Mouse (Mus musculus): Measurements from ENCODE around the gene Tbcc.
A peak's percentile ranks its signal among the peaks of the same experiment; 100 is the strongest.

Gene Tbcc

DNA sequence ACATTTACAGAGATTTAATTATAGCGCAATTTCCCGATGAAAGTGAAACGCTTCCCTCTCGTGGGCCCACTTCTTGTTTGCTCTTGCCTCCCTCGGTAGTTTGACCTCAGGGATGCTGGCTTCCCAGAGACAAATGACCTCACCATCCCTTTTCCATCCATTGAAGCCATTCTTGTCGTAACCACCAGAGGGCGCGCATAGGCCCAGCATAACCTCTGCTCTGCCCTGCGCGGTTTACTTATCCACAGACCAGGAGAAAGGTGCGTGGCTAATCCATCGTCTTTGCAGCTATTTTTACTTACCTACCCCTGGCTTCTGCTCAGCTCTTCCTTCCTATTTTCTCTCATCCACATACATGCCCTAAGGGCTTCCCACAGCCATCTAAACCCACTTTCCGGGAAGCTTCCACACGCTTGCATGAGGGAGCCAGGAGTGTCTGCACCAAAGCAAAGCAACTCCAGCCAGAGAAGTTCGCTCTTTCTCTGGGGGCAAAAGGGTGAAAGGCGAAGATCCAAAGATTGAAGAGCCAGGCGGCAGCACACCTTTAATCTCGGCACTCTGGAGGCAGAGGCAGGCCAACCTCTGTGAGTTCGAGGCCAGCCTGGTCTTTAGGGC lies 13.5 kb downstream of the Tbcc start:
- peak; percentile 87 for DNase-seq (ENCODE audit: low read depth, low spot score)

DNA sequence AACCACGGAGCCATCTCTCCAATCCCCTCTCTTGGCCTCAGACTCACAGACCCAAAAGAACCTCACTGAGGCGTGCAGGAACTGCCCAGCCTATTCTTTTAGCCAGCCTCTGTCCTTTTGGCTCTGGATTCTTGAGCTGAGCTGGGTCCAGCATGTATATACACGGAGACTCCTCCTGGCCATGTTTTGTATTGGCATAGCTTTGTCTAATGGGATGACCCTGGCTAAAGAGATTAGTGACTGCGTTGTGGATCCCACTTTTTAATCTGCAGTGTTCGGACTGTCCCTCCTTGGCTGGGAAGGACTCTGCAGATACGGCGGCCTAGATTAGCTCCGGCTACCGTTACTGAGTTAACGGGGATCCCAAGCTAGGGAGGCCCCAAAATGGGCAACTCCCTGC lies 19.7 kb downstream of the Tbcc start, which contains the start of gene Prph2:
Gene Prph2 (plus strand): TSS at position 274 of the 400 bp plus-strand sequence.
- DNase-seq (ENCODE audit: low read depth, low spot score), result no peak

DNA sequence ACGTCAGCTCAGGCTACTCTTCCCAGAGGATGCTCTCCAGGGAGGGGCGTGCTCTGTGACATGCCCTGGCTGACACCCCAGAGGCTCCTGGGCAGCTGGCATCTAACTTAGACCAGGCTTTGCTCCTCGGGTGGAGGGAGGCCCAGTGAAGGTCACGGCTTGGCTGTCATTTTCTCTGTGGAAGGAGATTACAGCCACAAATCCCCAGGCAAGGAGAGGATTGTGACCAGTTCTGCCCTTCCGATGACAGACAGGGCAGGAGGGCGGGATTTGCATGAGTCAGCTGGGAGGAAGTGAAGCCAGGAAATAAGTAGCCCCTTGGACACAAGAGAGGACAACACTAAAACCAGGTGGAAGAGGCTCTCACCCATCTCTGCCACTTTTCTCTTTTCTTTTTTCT lies 21.8 kb downstream of the Tbcc start:
- DNase-seq (ENCODE audit: low read depth, low spot score), result no peak

GRCm38 (mm10) chr17:46915129-46915528 lies 24.6 kb downstream of the Tbcc start:
- no peak for DNase-seq (ENCODE audit: low read depth, low spot score)

DNA sequence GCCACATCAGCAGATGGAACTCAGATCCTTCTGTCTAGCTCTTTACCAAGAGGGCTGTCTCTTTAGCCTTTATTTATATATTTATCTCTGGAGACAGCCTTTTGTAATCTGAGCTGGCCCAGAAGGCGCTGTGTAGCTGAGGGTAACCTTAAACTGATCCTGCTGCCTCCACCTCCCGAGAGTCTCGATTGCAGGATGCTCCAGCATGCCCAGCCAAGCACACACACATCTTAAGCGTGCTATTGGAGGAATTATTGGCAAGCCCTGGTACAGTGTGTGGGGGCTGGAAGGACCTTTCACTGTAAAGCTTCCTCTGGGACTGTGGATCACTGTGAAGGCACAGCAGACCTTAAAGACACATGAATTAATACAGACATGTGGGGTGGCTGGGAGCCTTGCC lies 28.5 kb downstream of the Tbcc start:
- no peak for DNase-seq (ENCODE audit: low read depth, low spot score)

DNA sequence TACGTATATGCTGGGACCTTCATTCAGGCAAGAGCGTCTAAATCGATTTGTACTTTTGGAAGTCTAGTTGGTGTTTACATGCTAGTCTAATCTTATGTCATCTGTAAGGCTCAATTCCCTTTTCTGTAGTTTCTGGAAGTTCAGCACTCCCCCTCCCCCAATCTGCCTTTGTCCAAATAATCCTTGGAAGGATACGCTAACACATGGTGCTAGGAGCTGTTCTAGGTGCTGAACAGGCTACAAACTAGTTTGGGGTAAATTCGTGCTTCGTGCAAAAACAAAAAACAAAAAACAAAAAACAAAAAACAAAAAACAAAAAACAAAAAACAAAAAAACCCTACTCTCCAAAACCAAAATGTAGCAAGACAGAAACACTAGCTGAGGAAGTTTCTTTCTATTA lies 30.4 kb downstream of the Tbcc start:
- DNase-seq (ENCODE audit: low read depth, low spot score), result no peak

- no peak for DNase-seq (ENCODE audit: low read depth, low spot score)
Measured at GRCm38 (mm10) chr17:46926192-46926591, 35.7 kb downstream of the Tbcc start.

- DNase-seq (ENCODE audit: low read depth, low spot score), result no peak
Measured at GRCm38 (mm10) chr17:46926941-46927340, 36.5 kb downstream of the Tbcc start.

DNA sequence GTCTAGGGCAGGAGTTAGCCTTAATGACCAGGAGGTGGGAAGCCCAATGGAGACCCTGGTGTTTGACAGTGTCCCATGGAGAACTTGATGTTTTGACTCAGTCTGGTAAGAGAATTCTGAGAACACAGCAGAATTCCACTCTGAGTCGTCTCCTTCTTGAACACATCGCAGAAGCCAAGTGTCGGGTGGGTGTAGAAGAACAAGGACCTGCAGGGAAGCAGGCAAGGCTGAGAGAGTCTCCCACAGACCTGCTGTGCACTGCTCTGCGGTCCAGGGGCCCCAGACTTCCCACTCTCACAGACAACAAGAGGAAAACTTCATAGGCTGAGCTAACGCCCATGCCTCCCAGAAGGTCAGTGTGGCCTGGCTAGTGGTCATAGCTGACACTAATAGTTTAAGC lies 37.3 kb downstream of the Tbcc start:
- DNase-seq (ENCODE audit: low read depth, low spot score), result no peak

DNA sequence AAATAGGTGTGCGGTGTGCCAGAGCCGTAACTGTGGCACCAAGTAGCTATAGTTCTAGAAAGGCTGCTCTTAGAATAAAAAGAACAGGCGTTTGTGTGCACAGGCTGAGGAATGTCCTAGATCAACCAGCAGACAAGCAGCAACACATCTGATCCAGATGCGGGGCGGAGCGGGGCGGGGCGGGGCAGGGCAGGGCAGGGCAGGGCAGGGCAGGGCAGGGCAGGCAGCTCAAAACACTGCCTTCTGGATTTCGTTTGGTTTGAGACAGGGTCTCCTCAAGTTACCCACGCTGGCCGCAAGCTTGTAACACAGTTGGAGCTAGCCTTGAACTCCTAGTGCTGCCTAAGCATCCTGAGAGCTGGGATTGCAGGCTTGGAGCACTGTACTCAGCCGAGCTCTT lies 38.8 kb downstream of the Tbcc start:
- DNase-seq (ENCODE audit: low read depth, low spot score), result no peak

DNA sequence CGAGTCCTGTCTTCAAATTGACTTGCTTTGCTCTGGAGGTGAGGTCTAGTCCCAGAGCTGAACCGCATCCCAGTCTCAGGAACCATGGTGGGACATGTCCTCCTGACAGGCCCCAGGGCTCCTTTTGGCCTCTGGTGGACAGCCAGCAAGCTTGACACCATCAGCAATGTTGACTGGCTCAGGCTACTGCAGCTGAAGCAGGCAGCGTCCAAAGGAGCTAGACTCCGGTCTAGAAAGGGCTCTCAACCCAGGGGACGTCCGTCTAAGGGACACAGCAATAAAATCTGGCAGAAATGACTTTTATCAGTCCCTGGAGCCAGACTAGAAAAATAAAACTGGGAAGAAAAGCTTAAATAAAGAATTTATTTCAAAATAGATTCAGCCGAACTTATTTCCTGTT lies 39.4 kb downstream of the Tbcc start:
- no peak for DNase-seq (ENCODE audit: low read depth, low spot score)

- no peak for DNase-seq (ENCODE audit: low read depth, low spot score)
Measured at GRCm38 (mm10) chr17:46932961-46933360, 42.5 kb downstream of the Tbcc start.

DNA sequence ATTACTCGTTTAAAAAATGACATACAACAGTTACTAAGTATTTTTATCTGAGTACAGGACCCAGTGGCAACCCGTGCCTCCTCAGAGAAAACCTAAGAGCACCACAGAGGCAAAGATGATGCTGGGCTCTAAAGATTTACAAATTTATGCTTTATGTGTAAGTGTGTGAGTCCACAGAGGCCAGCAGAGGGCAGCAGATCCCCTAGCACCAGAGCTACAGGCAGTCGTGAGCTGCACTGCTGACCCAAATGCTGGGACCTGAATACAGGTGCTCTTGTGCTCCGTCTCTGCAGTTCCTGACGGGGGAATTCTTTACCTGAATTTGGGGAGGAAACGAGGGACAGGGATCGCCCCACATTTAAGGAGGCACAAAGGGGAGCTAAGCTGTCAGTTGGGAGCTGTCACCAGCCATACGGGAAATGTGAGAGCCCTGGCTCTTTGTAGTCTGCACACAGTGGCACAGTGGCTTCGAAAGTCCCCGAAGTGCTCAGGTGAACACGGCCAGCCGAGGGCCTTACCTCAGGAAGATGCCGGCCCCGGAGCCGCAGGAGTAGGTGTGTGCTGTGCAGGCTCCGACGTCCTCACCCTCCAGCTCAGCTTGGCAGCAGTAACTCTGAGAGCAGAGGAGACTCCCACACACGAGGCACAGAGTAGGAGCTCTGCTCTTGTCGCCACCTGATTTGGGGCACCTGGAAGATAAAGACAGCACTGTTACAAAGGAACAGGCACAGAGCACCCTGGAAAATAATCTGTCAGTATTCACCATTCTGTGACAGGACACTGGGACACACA lies 43.3 kb downstream of the Tbcc start:
- DNase-seq (ENCODE audit: low read depth, low spot score), result peak; percentile 80

- no peak for DNase-seq (ENCODE audit: low read depth, low spot score)
Measured at GRCm38 (mm10) chr17:46940461-46940860, 50.0 kb downstream of the Tbcc start.
